Mouse (Mus musculus): ENCODE measurements at regions not wholly inside any gene's neighbourhood (a gene's known extent, or its start where the extent isn't known, plus 50 kb on each side); places are given as distances from the start of the nearest gene placed in this dataset.

GRCm38 (mm10) chr3:37977453-37977852 lies 253.2 kb upstream of the Gm5148 start:
- no peak for DNase-seq (ENCODE audit: low spot score in 2 of 2)

GRCm38 (mm10) chr3:37976566-37976965 lies 252.3 kb upstream of the Gm5148 start:
- peak; percentile 5 to 40 for DNase-seq (ENCODE audit: low spot score in 2 of 2)

GRCm38 (mm10) chr3:37975194-37975756 lies 251.0 kb upstream of the Gm5148 start:
- no peak for DNase-seq (ENCODE audit: low spot score in 2 of 2)

- no peak for DNase-seq (ENCODE audit: low spot score in 2 of 2)
Observed at GRCm38 (mm10) chr3:37972931-37973330, 248.6 kb upstream of the Gm5148 start.

- DNase-seq (ENCODE audit: low spot score in 2 of 2), result no peak
Observed at GRCm38 (mm10) chr3:37971240-37971639, 246.9 kb upstream of the Gm5148 start.

- no peak for DNase-seq (ENCODE audit: low spot score in 2 of 2)
Observed at GRCm38 (mm10) chr3:37968654-37969053, 244.4 kb upstream of the Gm5148 start.

GRCm38 (mm10) chr3:37965221-37965620 lies 240.9 kb upstream of the Gm5148 start:
- no peak for DNase-seq (ENCODE audit: low spot score in 2 of 2)

- no peak for DNase-seq (ENCODE audit: low spot score in 2 of 2)
Observed at GRCm38 (mm10) chr3:37964083-37964482, 239.8 kb upstream of the Gm5148 start.

GRCm38 (mm10) chr3:37962811-37963210 lies 238.5 kb upstream of the Gm5148 start:
- DNase-seq (ENCODE audit: low spot score in 2 of 2), result no peak

GRCm38 (mm10) chr3:37962043-37962810 lies 237.9 kb upstream of the Gm5148 start:
- DNase-seq (ENCODE audit: low spot score in 2 of 2), result no peak

GRCm38 (mm10) chr3:37958361-37958978 lies 234.2 kb upstream of the Gm5148 start:
- DNase-seq (ENCODE audit: low spot score in 2 of 2), result no peak

- DNase-seq (ENCODE audit: low spot score in 2 of 2), result no peak
Observed at GRCm38 (mm10) chr3:37956543-37956942, 232.3 kb upstream of the Gm5148 start.

GRCm38 (mm10) chr3:37952891-37953290 lies 228.6 kb upstream of the Gm5148 start:
- DNase-seq (ENCODE audit: low spot score in 2 of 2), result peak in 1 of 2 experiments; percentile 36

GRCm38 (mm10) chr3:37952251-37952650 lies 228.0 kb upstream of the Gm5148 start:
- DNase-seq (ENCODE audit: low spot score in 2 of 2), result no peak

- DNase-seq (ENCODE audit: low spot score in 2 of 2), result no peak
Observed at GRCm38 (mm10) chr3:37943661-37944060, 219.4 kb upstream of the Gm5148 start.

GRCm38 (mm10) chr3:37940016-37940415 lies 215.7 kb upstream of the Gm5148 start:
- no peak for DNase-seq (ENCODE audit: low spot score in 2 of 2)

- no peak for DNase-seq (ENCODE audit: low spot score in 2 of 2)
Observed at GRCm38 (mm10) chr3:37938870-37939269, 214.6 kb upstream of the Gm5148 start.

- DNase-seq (ENCODE audit: low spot score in 2 of 2), result no peak
Observed at GRCm38 (mm10) chr3:37938284-37938596, 213.9 kb upstream of the Gm5148 start.

- no peak for DNase-seq (ENCODE audit: low spot score in 2 of 2)
Observed at GRCm38 (mm10) chr3:37937381-37938283, 213.3 kb upstream of the Gm5148 start.

GRCm38 (mm10) chr3:37936251-37936931 lies 212.1 kb upstream of the Gm5148 start:
- no peak for DNase-seq (ENCODE audit: low spot score in 2 of 2)
